Mouse (Mus musculus): ENCODE measurements around the gene Polr1e. TPM values are rescaled to one million over a fixed set of nuclear protein-coding genes. Genes with fewer than 3 reads are reported as not detected.

Polr1e gene
- total RNA-seq, 2 experiments from 2014 or later, result 9.5 to 11.5 TPM

Other genes with a start within 250 kb of the Polr1e start
- 10 to 100 TPM; 20.2 to 24.0 TPM for gene Grhpr, start 37.2 kb upstream of the Polr1e start, total RNA-seq (2021)
- 1 to 10 TPM; 8.2 to 9.5 TPM for gene Zbtb5, start 6.2 kb upstream of the Polr1e start, total RNA-seq (2021)
- gene Fbxo10, start 66.0 kb downstream of the Polr1e start, total RNA-seq (2021), result 10 to 100 TPM; 35.3 to 35.9 TPM
- gene Tomm5, start 89.5 kb downstream of the Polr1e start, total RNA-seq (2021), result 10 to 100 TPM; 65.5 to 75.5 TPM
- gene Frmpd1, start 166.3 kb downstream of the Polr1e start, total RNA-seq (2021), result 10 to 100 TPM; 12.2 to 12.8 TPM